ENCODE assay signal across 14 mouse cellular contexts in the genomic region with DNA sequence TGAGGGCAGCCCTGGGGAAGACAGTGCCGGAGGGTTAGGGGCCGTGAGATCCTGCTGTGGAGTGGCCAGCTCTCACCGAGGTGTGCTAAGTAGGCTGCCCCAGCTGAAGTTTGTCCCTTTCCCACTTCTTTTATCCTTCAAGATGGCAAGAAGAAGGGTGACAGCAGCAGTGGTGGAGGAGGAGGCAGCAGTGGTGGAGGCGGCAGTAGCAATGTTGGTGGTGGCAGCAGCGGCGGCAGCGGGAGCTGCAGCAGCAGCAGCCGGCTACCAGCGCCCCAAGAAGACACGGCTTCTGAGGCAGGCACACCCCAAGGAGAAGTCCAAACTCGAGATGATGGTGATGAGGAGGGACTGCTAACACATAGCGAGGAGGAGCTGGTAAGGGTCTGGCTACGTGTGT.
"Had no signal": no experiment of that assay in that cellular context is flagged by ENCODE, and none has a peak within 500 bp of the region (broad histone marks: within the 10 kb centered on the region; RNA-seq: fewer than 3 reads in every experiment).

No protein-coding gene starts in this region.

- H3K4me1 ChIP-seq: limb, embryonic 10.5 days; midbrain, embryonic 10.5 days; neural tube, embryonic 12.5 days had no signal

- DNase-seq: kidney, adult 8-10 months; kidney, postnatal 25 days; lung, embryonic 14.5 days; lung, postnatal 10 days; lung, postnatal 4 days; midbrain, embryonic 14.5 days; thymus, postnatal 4 days had no signal

- ATAC-seq: inflammation-experienced regulatory T-cells, adult 6 months; intestine, postnatal 0 days had no signal

- H3K4me3 ChIP-seq: limb, embryonic 10.5 days; liver, embryonic 15.5 days; midbrain, embryonic 10.5 days; neural tube, embryonic 12.5 days had no signal

- H3K27ac ChIP-seq: limb, embryonic 10.5 days; liver, embryonic 15.5 days; midbrain, embryonic 10.5 days; neural tube, embryonic 12.5 days had no signal

- H3K27me3 ChIP-seq: liver, embryonic 15.5 days; neural tube, embryonic 12.5 days had no signal

- H3K4me2 ChIP-seq: liver, embryonic 11.5 days; liver, embryonic 15.5 days; lung, embryonic 14.5 days; neural tube, embryonic 12.5 days had no signal

- H3K9ac ChIP-seq: liver, embryonic 15.5 days; lung, embryonic 14.5 days; neural tube, embryonic 12.5 days had no signal

- H3K9me3 ChIP-seq: limb, embryonic 10.5 days; liver, embryonic 15.5 days; midbrain, embryonic 10.5 days; neural tube, embryonic 12.5 days had no signal
